Mouse (Mus musculus) neutrophil, adult 65 days (primary cell): ENCODE data around the gene Alox12b. TPM values are rescaled to one million over a fixed set of nuclear protein-coding genes. Genes with fewer than 3 reads are reported as not detected.

ENCODE experiments used
- total RNA-seq: library from RNA; stranded (reverse); gene quantifications from 2 replicates; pipeline ENCODE4 v1.2.4, GENCODE M21; 2023

Gene Alox12b
- not detected in 2 replicates for total RNA-seq

GRCm38 (mm10) chr11:69156800-69157199 lies at the start of gene Alox12b:
Gene Alox12b, plus strand, starts transcription at chr11:69156989.

DNA sequence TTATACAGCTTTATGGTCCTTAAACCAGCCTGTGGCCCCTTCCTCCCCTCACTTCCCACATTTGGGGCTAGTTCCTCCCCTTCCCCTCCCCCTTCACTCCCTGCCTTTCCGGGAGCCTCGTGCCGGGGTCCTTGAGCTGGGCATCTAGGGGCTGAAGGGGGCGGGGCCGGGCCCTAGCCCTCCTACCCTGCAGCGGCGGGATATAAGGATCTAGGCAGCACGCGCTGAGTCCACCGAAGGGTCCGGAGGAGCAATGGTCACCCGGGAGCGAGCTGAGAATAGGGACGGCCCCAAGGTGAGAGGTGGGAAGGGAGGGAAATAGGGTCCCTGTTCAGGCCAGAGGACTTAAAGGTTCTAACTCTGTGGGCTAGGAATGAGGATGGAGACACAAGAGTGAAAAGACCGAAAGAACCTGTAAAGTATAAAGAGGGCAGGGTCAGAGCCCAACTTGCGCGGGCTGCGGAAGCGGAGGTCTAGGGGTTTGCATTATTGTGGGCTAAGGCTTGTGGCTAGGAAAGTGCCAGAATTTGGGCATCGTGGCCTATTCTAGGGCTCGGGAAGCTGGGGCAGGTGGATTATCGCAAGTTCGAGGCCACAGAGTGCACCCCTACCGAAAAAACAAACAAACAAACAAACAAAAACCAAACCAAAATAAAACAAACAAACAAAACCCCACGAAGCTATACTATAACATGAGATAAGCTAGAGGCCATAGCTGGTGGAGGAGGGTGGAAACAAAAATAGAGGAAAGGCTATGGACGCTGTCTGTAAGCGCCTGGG lies 36.4 kb upstream of the Alox12b start, which contains the start of gene Hes7:
Gene Hes7, plus strand, starts transcription at position 184 of the 780 bp plus-strand sequence.

DNA sequence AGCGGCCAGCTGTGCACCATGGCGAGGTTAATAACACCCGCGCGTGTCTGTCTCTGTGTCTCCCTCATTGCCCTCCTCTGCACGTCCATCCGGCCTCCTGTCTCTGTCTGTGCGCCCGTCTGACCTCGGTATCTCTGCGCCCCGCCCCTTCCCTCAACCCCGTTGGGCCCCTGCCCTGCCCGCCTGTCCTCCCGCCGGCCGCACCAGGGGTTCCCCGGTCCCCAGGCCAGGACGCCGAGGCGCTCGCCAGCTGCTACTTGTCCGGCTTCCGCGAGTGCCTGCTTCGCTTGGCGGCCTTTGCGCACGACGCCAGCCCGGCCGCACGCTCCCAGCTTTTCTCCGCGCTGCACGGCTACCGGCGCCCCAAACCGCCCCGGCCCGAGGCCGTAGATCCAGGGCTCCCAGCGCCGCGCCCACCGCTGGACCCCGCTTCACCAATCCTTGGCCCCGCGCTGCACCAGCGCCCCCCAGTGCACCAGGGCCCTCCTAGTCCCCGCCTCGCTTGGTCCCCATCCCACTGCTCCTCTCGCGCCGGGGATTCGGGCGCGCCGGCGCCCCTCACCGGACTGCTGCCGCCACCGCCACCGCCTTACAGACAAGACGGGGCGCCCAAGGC lies 34.3 kb upstream of the Alox12b start, which contains the start of gene 9130213A22Rik:
Gene 9130213A22Rik, minus strand, starts transcription at position 254 of the 616 bp plus-strand sequence.

GRCm38 (mm10) chr11:69125852-69125918 lies 31.1 kb upstream of the Alox12b start, which contains the start of gene Aloxe3:
Gene Aloxe3, plus strand, starts transcription at chr11:69125896.

DNA sequence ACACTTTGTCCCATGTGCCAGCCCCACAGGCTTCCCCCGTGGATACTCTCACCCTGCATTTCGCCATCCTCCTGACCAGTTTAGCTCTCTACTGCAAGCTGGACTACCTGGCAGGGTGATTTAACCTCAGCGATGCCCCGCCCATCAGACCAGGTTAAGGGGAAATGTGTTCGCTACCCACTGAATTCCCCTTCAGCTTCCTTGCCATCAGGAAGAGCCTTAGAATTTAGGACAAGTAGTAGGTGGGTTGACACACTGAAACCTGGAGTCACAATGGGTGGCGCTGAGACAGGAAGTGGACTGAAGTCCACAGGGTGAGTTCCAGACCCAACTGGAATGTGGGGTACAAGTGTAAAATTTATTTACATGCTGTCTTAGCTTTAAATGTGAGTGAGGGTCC lies 41.0 kb downstream of the Alox12b start, which contains the start of gene Alox8:
Gene Alox8, minus strand, starts transcription at position 101 of the 400 bp plus-strand sequence.

Other genes starting within 250 kb of the Alox12b start
- not detected in 2 replicates for gene Odf4, start 229.9 kb upstream of the Alox12b start, total RNA-seq
- gene Arhgef15, start 199.5 kb upstream of the Alox12b start, total RNA-seq: not detected in 2 replicates
- gene Slc25a35, start 188.9 kb upstream of the Alox12b start, total RNA-seq: 1.7 and 3.3 TPM in 2 replicates
- gene Rangrf, start 181.8 kb upstream of the Alox12b start, total RNA-seq: 2.3 and 4.0 TPM in 2 replicates
- 14.2 and 18.1 TPM in 2 replicates for gene Pfas, start 148.5 kb upstream of the Alox12b start, total RNA-seq
- 26.5 and 40.5 TPM in 2 replicates for gene Ctc1, start 141.1 kb upstream of the Alox12b start, total RNA-seq
- 66.6 and 91.0 TPM in 2 replicates for gene Aurkb, start 111.3 kb upstream of the Alox12b start, total RNA-seq
- gene Borcs6, start 97.3 kb upstream of the Alox12b start, total RNA-seq: 41.4 and 58.9 TPM in 2 replicates
- 1.4 and 1.7 TPM in 2 replicates for gene Tmem107, start 86.2 kb upstream of the Alox12b start, total RNA-seq
- 204 and 249 TPM in 2 replicates for gene Vamp2, start 68.5 kb upstream of the Alox12b start, total RNA-seq
- gene Per1, start 61.8 kb upstream of the Alox12b start, total RNA-seq: 481 and 552 TPM in 2 replicates
- gene Hes7, start 36.6 kb upstream of the Alox12b start, total RNA-seq: not detected in 2 replicates
- gene 9130213A22Rik, start 34.4 kb upstream of the Alox12b start, total RNA-seq: not detected in 2 replicates
- gene Aloxe3, start 31.1 kb upstream of the Alox12b start, total RNA-seq: not detected in 2 replicates
- 0.13 TPM in 1 of 2 replicates, not detected in the other for gene Alox8, start 40.9 kb downstream of the Alox12b start, total RNA-seq
- gene Gucy2e, start 80.0 kb downstream of the Alox12b start, total RNA-seq: not detected in 2 replicates
- 10.1 and 10.6 TPM in 2 replicates for gene Cntrob, start 166.8 kb downstream of the Alox12b start, total RNA-seq
- gene Trappc1, start 167.0 kb downstream of the Alox12b start, total RNA-seq: 39.8 and 44.7 TPM in 2 replicates
- gene Kcnab3, start 169.3 kb downstream of the Alox12b start, total RNA-seq: 0.52 TPM in 1 of 2 replicates, not detected in the other
- gene Rnf227, start 183.5 kb downstream of the Alox12b start, total RNA-seq: 0.66 and 0.93 TPM in 2 replicates
- 11.1 and 13.1 TPM in 2 replicates for gene Chd3, start 212.4 kb downstream of the Alox12b start, total RNA-seq
- 20.3 and 25.1 TPM in 2 replicates for gene Naa38, start 238.5 kb downstream of the Alox12b start, total RNA-seq
- gene Cyb5d1, start 238.6 kb downstream of the Alox12b start, total RNA-seq: 27.9 and 30.6 TPM in 2 replicates
- 3.1 and 3.2 TPM in 2 replicates for gene Tmem88, start 241.2 kb downstream of the Alox12b start, total RNA-seq